Mouse (Mus musculus) cerebellum, adult 11-12 months (tissue): ENCODE measurements at regions not wholly inside any gene's neighbourhood (a gene's known extent, or its start where the extent isn't known, plus 50 kb on each side); places are given as distances from the start of the nearest gene placed in this dataset.

Experiments
- DNase-seq: peaks from one replicate; pipeline ENCODE4 v3.0.0; 2022

DNA sequence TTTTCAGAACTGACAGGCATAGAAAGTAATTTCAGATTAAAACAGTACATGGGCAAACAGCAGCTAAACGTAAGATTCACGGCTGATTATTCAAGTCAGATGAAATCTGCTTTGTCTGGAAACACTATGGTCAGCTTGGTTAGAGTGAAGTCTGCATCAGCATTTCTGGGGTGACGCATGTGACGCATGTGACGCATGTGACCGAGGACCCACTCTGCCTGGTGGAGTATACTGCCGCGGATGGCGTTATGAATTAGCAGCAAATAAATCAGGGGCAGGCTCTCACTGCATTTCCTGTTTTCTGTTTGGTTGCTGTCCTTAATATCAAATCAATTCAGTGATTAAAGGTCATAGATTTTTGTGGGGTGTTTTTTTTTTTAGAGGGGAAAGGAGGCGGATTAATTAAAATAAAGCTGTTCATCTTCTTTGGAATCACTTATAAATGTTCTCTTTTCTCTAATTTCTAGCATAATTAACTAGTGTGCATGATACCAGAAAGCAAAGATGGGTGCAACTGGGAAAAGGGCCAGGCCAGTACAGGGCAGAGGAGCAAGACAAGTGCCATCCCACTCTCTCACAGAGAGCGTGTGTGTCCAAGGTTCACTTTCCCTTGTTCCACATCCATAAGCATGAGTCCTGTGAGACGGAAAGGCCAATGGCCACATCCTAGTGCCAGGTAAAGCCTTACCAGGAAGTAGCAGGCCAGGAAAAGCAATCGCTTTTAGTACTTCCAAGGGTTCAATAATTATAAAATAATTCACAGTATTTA lies 285.7 kb upstream of the Smim15 start:
- no peak for DNase-seq

DNA sequence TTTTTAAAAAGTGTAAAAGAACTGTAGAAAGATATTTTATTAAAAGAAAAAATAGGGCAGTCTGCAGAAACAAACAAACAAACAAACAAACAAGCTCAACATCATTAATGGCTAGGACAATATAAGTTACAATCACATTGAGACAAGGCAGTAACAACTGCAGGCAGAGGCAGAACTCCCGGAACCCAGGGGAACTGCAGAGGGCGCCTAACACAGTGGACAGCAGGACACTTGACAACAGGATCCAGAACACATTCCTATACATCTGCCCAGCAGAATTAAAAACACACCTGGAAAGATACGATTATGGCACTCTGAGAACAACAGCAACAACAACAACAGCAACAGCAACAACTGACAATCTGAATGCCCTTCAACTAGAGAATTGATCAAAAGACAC lies 291.5 kb upstream of the Smim15 start:
- no peak for DNase-seq

DNA sequence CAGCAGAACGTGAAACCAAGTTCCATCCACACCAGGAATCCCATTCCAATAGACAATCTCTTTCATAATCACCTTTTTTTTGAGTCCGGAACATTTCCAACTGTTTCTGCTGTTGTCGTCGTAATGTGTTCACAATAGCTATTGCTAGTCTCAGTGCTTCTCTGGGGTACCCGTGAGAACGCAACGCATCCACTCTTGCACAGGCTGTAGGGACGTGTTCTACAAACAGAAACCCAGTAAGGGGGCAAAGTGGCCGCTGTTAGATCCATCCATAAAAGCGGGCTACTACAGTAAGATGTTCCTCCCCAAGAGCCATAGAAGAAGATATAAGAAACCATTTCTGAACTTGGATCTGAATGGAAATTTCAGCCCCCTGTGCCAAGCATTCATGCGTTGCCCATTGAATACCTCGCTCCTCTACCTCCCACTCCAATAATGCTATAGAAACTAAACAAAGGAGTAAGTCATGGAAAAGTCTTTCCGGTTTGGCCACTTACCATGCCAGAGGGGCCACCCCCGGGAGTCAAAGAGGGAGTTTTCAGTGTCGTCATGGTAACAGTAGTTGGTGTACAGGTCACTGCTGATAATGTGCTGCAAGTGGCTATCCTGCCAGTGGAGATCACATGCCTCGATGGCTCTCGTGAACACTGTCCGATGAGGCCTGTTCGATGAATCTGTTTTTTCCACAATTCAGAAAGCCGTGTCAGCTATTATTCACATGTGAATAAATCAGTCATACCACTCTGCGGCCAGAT lies 300.6 kb upstream of the Smim15 start:
- DNase-seq = no peak

DNA sequence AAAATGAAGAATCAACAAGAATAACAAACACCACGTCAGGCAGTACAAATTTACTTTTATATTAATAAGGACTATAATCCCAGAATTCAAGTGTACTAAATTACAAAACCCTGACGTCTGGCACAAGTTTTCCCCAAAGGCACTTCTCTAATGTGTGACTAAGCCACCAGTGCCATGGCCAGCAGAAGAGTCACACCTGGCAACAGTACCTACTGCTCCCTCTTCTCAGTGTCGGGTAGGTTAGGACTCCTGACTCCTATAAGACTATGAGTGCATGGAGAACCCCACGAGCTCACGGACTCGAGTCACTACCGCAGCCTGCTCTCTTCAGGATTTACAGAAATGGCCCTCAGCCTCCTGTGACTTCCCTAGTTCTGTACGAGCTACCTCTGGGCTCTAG lies 307.7 kb upstream of the Smim15 start:
- no peak for DNase-seq

DNA sequence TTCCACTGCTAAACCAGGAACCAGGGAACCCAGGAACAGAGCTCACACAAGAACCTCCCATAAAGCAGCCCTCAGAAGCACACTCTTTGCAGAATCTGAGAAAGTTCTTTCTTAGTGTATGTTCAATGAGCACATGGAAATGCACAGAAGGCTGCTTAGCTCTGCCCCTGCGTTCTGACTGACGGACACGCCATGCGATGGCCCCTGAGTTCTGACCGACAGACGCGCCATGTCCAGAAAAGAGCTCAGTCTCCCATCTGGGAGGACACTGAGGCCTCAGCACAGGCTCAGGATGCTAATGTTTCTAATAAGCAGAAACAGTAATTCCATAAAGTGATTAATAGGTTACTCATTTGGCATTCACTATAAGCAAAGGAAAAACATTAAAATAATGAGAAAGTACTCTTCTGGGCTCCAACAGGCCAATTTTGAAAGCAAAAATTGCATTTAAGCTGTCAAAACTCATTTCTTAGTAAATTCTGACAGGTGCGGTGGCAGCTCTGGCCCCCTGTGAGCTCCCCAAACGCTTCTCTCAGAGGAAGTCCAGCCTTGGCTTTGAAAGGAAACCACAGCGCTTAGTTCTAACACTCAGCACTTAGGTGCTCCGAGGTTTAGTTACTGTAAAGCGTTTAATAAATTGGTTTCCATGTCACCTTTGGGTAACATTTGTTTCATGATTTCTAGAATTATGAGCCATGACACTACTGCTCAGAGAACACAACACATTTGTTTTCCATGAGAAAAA lies 309.9 kb upstream of the Smim15 start:
- no peak for DNase-seq

DNA sequence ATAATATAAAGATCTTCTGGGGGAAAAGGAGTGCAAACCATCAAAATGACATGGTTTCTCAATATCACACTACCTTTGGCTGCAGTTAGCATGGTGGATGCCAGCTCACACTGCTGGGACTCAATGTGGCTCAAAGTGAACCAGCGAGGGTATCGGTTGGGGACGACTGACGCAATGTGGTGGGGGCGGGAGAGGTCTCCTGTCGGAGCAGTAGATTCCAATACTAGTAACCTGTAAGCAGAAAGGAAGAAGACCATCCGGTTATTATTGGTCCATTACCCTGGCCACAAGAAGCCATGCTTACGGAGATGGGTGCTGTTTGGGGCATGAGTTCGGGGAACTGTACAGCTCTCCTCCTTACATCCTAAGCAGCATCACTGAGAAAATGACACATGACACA lies 313.3 kb upstream of the Smim15 start:
- DNase-seq = no peak

DNA sequence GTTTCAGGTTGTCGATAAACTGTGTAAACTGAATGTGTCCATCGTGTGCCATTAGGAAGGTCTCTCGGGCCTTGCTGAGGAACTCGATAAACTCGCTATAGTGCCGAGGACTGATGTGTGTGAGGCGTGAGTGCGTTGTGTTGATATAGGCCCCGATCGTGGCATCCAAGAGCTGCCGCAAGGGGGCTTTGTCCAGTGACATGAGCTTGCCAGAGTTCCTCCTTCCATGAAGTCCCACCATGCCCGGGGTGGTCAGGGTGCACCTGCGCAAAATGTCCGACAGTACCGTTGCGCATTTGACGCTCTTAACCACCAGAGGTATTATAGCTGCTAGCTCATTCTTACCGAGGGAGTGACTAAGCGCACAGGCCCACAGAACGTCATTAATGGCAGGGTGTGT lies 317.8 kb upstream of the Smim15 start:
- no peak for DNase-seq

DNA sequence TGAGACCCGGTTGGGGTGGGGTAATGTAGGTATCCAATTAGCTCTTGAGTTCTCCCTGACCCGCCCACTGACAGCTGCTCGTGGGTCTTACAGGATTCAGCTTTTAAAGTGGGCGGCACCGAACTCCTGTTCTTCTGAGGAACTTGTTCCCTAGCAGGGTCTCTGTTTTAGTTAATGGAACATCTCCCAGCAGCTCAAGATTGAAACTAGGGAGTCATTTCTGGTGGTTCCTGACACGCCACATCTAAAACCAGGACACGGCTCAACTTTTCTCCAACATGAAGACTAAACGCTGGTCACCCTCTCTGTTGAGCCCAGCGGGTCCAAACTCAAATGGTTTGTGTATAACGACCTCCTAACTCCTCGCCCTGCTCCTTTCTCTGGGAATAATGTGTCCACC lies 322.3 kb upstream of the Smim15 start:
- DNase-seq = no peak

DNA sequence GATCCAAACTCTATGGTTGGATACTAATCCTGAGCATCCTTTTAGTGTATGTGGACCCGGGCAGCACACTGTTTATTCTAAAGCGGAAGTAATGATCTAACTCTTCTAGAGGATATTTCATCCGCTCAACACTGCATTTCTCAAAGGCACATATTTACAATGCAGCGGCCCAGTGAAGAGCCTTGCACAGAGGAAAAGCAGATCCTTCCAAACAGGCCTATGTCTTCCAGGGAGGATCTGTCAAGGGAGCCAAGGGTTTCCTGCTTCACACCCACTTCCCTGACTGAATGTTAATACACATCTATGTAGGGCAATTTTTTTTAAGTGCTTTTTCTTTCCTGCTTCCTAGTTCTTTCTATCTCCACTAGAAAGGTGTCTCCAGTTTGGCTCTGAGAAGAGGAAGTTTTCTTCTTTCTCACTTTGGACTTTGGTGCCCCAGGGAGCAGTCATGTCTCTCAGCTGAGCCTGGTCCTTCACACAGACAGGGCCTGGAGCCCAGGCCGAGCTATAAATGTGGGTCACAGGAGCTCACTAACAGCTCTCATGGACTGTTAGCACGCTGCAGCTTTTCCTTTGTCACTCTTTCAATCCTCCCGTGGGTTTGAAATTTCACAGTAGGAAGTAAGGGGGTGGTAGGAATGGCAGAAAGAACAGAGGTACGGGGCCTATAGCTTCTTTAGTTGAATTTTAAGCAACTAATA lies 323.2 kb upstream of the Smim15 start:
- no peak for DNase-seq

DNA sequence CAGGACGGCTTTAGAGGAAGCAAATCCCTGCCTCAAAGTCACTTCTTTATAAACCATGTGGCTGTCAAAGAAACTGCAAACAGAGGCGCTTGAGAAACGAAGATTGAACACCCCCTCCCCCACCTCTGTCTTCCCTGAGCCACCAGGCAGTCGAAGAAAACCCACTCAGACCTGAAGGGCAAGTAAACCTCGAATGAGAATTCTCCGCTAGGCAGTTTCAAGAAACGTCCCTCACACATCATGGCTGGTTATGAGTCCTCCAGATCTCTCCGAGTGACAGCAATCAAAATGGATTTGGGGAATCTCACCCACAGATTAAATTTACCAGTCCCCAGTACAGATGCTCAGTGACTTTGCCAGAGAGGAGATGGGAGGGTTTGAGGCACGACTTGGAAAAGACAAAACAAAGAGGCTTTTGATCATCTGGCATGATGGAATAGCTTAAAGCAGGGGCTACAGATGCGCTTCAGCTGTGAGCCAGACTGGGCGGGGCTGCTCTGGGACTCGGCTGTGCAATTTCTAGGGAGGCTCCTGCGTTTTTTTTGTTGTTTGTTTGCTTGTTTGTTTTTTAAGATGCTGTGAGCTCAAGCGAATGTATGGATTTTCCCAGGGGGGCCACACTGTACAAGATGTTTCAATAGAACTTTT lies 325.1 kb upstream of the Smim15 start:
- DNase-seq = no peak

DNA sequence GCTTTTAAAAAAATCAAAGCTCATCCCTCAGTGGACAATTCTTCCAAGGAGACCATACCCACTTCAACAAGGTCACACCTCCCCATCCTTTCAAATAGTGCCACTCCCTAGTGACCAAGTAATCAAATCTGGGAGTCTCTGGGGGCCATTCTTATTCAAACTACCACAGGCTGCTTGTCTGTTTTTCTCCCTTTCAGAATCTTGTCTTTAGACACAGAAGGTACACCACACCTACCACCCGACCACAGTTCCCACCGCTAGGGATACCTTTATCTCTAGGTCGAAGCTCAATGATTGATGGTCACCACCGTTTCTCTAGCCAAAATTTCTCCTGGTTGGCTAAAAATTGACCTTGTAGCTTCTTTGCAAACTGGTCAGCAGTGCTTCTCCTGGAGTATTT lies 328.6 kb upstream of the Smim15 start:
- DNase-seq = no peak

DNA sequence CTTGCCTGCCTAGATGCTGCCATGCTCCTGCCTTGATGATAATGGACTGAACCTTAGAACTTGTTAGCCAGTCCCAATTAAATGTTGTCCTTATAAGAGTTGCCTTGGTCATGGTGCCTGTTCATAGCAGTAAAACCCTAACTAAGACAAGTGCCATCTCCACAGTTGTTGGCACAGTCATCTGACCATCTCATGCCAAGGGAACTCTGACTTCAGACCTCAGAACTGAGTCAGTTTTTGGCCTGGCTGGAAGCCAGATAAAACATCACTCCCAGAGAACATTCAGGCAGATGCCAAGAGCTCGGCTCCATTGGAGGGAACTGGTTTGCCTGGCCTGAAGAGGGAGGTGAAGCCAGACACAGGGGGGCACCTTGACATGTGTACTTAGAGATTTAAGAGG lies 330.2 kb upstream of the Smim15 start:
- no peak for DNase-seq

DNA sequence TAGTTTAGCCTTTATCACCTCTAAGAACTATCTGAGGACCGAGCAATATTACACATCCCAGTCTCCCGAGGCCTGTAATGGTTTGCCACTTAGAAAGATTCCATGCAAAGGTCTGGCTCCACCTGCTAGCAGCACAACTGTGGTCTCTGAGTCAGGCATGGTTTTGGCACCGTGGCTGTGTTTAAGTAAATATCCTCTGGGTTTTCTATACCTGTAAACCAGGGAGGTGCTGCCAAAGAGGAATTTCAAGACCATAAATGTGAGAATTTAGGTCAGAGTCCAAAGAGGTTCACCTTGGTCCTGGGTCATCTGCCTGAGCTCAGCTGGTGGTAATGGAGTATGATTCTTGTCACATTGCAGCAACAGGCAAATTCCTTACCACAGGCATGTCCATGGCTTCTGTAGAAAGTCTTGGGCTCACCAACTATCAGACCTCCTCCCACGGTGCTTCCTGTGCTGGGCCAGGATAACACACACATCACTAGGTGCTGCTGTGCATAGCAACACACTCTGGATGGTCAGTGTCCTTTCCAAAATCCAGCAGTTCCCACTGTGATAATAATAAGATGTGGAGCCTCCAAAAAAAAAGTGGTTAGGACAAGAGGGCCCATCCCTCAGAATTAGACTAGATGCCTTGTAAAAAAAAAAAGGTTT lies 332.8 kb upstream of the Smim15 start:
- DNase-seq = no peak

DNA sequence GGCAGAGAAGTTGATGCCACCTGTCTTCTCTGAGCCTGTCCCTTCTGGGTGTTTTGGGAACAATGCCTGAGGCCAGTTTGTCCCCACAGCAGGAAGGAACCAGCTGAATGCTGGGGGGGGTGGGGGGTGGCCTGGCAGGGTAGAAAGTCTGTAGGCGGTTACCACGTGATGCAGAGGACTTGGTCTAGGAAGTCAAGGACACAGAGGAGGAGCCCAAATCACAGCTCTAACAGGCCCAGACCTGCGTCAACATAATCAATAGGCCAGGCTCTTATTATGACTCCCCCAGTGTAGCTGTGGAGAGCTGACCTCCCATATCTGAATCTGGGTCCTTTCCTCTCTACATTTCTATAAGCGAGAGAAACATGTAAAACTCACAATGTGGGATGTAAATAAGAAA lies 333.9 kb upstream of the Smim15 start:
- no peak for DNase-seq

DNA sequence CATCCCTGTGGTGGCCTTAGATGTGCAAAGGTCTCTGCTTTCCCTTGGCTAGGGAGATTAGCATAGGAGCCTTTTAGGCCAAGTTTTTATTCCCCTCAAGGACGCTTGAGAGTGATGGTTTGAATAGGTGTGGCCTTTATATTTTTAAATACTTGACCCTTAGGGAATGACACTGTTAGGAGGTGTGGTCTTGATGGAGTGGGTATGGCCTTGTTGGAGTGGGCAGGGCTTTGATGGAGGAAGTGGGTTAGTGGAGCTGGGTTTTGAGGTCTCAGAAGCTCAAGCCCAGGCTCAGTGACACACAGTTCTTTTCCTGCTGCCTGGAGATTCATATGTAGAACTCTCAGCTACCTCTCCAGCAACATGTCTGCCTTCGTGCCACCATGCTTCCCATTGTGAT lies 334.4 kb upstream of the Smim15 start:
- DNase-seq = no peak

DNA sequence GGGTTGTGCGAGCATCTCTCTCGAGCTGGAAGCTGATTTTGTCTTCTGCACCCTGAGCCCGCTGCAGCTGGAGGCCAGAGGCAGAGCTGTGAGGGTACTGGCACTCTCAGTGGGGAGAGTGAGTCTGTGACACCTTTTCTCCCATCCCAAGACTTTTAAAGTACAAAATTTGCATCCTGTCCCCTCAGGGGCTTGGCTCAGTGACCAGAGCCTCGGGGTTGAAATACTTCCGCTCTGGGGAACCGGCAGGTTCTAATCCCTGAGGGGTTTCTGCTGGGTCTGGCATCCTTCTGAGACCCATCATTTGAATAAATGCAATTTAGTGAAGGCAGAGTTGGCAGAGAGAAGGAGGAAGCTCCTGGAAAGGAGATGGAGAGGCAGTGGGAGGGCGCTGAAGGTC lies 340.5 kb upstream of the Smim15 start:
- no peak for DNase-seq

DNA sequence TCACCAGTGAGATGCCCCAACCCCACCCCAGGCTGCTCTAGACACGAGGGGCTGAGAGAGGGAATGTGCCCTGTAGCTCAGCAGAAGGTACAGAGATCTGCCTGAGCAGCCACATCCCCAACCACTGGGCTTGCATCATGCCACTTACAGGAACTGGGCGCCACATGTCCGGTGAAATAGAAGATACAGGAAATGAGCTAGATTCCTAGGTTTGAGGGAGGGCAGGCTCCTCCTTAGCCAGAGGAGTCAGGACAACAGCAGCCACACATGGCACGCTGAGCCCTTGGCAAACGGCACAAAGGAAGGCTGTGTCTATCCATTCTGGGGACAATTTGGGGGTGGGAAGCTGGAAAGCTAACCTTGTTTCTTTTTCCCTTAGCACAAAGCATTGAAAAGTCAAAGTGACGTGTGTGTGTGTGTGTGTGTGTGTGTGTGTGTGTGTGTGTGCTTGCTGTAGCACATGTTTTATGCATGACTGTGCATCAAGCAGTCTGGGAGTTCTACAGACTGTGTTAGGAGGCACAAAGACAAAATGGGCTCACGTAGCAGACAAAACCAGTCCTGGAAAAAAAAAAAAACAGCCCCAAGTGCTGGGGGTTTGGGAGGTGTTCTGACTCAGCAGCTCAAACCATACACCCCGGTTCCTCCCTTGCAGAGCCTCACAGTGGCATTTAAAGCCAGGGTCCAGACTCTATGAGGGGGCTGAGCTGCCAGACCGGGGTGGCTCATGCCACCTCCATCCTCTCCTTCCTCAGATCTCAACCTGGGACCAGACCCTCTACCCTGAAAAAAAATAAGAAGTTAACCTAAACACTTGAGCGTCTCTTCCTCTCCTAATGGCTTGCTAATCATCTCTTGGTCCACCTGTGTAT lies 343.7 kb upstream of the Smim15 start:
- DNase-seq = no peak

DNA sequence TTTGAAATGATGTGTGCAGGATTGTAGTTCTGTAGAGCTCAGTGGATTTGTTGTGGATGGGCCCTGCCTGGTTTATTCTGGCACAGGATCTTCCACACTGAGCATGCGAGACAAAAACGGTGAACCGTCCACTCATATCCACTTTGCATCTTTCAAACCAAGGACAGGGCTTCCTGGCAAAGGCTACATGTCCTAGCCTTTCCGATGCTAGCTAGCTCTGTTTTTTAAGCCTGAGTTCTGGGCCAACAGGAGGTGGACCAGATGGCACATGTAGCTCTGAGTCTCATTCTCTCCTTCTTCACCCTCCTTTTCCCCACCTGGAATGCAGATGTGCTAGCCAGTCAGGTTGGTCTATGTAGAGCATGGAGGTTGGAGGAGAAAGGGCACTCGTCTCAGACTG lies 345.0 kb upstream of the Smim15 start:
- no peak for DNase-seq

DNA sequence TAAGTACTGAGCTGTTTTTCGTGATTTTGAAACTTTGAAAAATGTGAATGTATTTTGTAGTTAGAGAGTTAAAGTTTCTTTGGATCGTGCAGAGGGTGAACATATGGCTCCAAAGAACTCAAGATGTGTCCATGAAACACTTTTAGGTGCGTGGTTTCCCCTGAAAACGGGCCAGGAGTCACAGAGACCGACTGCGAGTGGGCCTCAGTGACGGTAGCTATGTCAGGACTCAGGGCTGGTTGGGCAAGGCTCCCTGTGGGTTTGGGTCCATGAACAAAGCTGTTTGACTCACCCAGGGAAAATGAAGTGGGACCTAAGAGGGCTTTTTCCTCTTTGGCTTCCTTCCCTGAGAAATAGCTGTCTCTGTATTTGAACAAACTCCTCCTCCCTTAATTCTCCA lies 345.9 kb upstream of the Smim15 start:
- DNase-seq = no peak

DNA sequence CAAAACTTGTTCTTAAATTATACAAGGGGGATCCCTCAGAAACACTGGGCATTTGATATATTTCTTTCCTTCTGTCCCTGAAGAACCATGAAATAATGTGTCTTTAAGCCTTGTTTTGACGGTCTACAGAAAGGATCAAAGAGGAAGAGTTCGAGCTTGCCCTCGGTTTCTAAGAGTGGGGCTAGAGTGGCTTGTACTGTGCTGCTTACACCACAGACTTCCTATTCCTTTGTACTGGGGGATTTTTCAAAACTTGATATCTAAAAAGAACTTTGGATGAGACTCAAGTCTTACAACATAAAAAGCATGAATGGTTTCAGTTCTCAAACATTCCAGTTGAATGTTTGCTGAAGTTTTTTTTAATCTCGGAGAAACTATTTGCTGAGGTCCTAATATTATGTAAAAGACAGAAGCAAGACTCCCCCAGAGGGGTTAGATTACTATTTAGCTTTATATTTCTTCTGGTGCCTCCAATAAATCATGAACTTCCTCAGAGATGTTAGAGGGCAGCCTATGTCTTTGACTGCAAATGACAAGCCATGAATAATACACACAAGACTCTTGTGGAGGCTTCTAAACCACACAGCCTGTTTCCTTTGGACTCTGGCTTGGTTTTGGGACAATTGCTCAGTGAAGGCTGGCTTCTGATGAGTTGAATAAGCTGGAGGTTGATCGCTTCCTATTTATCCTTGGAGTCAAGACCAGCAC lies 352.0 kb upstream of the Smim15 start:
- no peak for DNase-seq

DNA sequence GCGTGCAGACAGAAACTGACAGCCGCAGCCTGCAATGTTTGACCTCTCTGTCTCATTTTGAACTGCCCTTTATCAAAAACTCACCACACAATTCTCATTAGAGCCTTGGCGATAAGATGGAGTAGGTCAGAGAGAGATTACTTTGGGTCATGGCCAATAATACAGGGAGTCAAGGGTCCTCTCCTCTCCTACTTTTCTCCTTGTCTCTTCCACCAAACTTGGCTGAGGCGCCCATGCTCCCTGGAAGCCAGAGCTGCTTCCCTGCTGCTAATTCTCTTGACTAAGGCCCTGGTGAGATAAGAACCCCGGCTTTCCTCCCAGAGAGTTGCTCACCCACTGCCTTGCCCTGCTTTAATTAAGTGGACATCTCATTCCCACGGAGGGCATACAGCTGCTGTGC lies 355.3 kb upstream of the Smim15 start:
- DNase-seq = no peak
